Mouse (Mus musculus) MEL (cell line): ENCODE data around the gene Camta1. TPM values are rescaled to one million over a fixed set of nuclear protein-coding genes. Genes with fewer than 3 reads are reported as not detected.

Experiments used
- DNase-seq: peaks from one replicate; pipeline ENCODE4 v3.0.0; 2011; ENCODE audit warnings: low read depth, low spot score
- H3K27ac ChIP-seq: 2 replicates; pipeline ENCODE4 v1.5.1; 2012; ENCODE audit warnings: low read depth, mild to moderate bottlenecking, control low read depth, low read length, moderate library complexity; ENCODE audit not compliant: control insufficient read depth
- H3K27me3 ChIP-seq, 2 experiments: fragments of 150-350 bp in 1 of 2; sonication (generic) in 1 of 2; 2 replicates each; pipeline ENCODE4 v1.6.1; 2012; ENCODE audit warnings: low read length in 2 of 2, mild to moderate bottlenecking in 2 of 2, improper control_type of control experiment in 1 of 2, moderate library complexity in 1 of 2; ENCODE audit not compliant: insufficient read depth in 2 of 2, control insufficient read depth in 1 of 2
- H3K36me3 ChIP-seq, 2 experiments: 2 replicates each; pipeline ENCODE4 v1.6.1; 2012 to 2014; ENCODE audit warnings: low read length in 2 of 2, improper control_type of control experiment in 1 of 2, inconsistent platforms in 1 of 2, mild to moderate bottlenecking in 1 of 2; ENCODE audit not compliant: insufficient read depth in 2 of 2, control insufficient read depth in 1 of 2
- H3K4me1 ChIP-seq, 2 experiments: fragments of 150-350 bp in 1 of 2; sonication (generic) in 1 of 2; 2 replicates each; pipeline ENCODE4 v1.6.1; 2012; ENCODE audit warnings: low read length in 2 of 2, improper control_type of control experiment in 1 of 2, mild to moderate bottlenecking in 1 of 2; ENCODE audit not compliant: insufficient read depth in 2 of 2, control insufficient read depth in 1 of 2
- H3K4me3 ChIP-seq, 2 experiments: fragments of 150-350 bp in 1 of 2; sonication (generic) in 1 of 2; 2 replicates each; pipeline ENCODE4 v1.5.1; 2012; ENCODE audit warnings: low read depth in 2 of 2, low read length in 2 of 2, mild to moderate bottlenecking in 2 of 2, moderate library complexity in 2 of 2, control low read depth in 1 of 2, improper control_type of control experiment in 1 of 2; ENCODE audit not compliant: control insufficient read depth in 1 of 2, insufficient read depth in 1 of 2
- H3K79me2 ChIP-seq: 2 replicates; pipeline ENCODE4 v1.6.1; 2012; ENCODE audit warnings: mild to moderate bottlenecking, low read length, moderate library complexity; ENCODE audit not compliant: control insufficient read depth, poor library complexity, insufficient read depth
- H3K9ac ChIP-seq: 2 replicates; pipeline ENCODE4 v1.6.1; 2012; ENCODE audit warnings: low read depth, mild to moderate bottlenecking, control low read depth, low read length, moderate library complexity; ENCODE audit not compliant: control insufficient read depth, poor library complexity, severe bottlenecking
- H3K9me3 ChIP-seq: fragments of 150-350 bp; sonication (generic); replicated peaks from 2 replicates; pipeline ENCODE4 v1.6.1; 2012; ENCODE audit warnings: mild to moderate bottlenecking, low read length, improper control_type of control experiment, moderate library complexity; ENCODE audit not compliant: insufficient read depth
- CHD1 ChIP-seq: IDR thresholded peaks from 2 replicates; pipeline ENCODE4 v1.6.1; 2012; ENCODE audit warnings: low read depth, mild to moderate bottlenecking, inconsistent platforms, low read length, improper control_type of control experiment
- CHD2 ChIP-seq: IDR thresholded peaks from 2 replicates; pipeline ENCODE4 v1.6.1; 2011; ENCODE audit warnings: low read length, improper control_type of control experiment
- ELF1 ChIP-seq: IDR thresholded peaks from 2 replicates; pipeline ENCODE4 v1.6.1; 2014; ENCODE audit warnings: low read depth, mild to moderate bottlenecking, inconsistent platforms, low read length, improper control_type of control experiment, moderate library complexity
- ETS1 ChIP-seq: IDR thresholded peaks from 2 replicates; pipeline ENCODE4 v1.6.1; 2012; ENCODE audit warnings: low read depth, mild to moderate bottlenecking, inconsistent platforms, low read length, improper control_type of control experiment, moderate library complexity
- HCFC1 ChIP-seq: IDR thresholded peaks from 2 replicates; pipeline ENCODE4 v1.6.1; 2012; ENCODE audit warnings: low read depth, mild to moderate bottlenecking, inconsistent platforms, low read length, improper control_type of control experiment, moderate library complexity
- MAFK ChIP-seq: IDR thresholded peaks from 2 replicates; pipeline ENCODE4 v1.6.1; 2011; ENCODE audit warnings: low read depth, mild to moderate bottlenecking, low read length, improper control_type of control experiment, borderline replicate concordance
- MAX ChIP-seq: IDR thresholded peaks from 2 replicates; pipeline ENCODE4 v1.6.1; 2011; ENCODE audit warnings: low read length, improper control_type of control experiment
- MEF2A ChIP-seq: IDR thresholded peaks from 2 replicates; pipeline ENCODE4 v1.6.1; 2014; ENCODE audit warnings: low read depth, mild to moderate bottlenecking, inconsistent platforms, low read length, improper control_type of control experiment; ENCODE audit not compliant: poor library complexity, insufficient replicate concordance, severe bottlenecking; ENCODE audit errors: extremely low read depth
- MXI1 ChIP-seq: IDR thresholded peaks from 2 replicates; pipeline ENCODE4 v1.6.1; 2011; ENCODE audit warnings: mild to moderate bottlenecking, low read depth, low read length, improper control_type of control experiment
- MYC ChIP-seq: IDR thresholded peaks from 2 replicates; pipeline ENCODE4 v1.6.1; 2011; ENCODE audit warnings: low read depth, mild to moderate bottlenecking, low read length, improper control_type of control experiment, moderate library complexity
- NRF1 ChIP-seq: IDR thresholded peaks from 2 replicates; pipeline ENCODE4 v1.6.1; 2014; ENCODE audit warnings: low read depth, mild to moderate bottlenecking, inconsistent platforms, low read length, improper control_type of control experiment, moderate library complexity; ENCODE audit not compliant: poor library complexity, insufficient read depth, severe bottlenecking
- POLR2A ChIP-seq, 2 experiments: IDR thresholded peaks; 2 replicates each; pipeline ENCODE4 v1.6.1; 2011 to 2012; ENCODE audit warnings: low read length in 2 of 2, mild to moderate bottlenecking in 2 of 2, control low read depth in 1 of 2, improper control_type of control experiment in 1 of 2, low read depth in 1 of 2, moderate library complexity in 1 of 2; ENCODE audit not compliant: control insufficient read depth in 1 of 2, insufficient read depth in 1 of 2, poor library complexity in 1 of 2
- POLR2AphosphoS2 ChIP-seq: IDR thresholded peaks from 2 replicates; pipeline ENCODE4 v1.6.1; 2011; ENCODE audit warnings: low read length, improper control_type of control experiment
- SMC3 ChIP-seq: IDR thresholded peaks from 2 replicates; pipeline ENCODE4 v1.6.1; 2011; ENCODE audit warnings: low read depth, low read length, improper control_type of control experiment
- TAL1 ChIP-seq: IDR thresholded peaks from 2 replicates; pipeline ENCODE4 v1.6.1; 2012; ENCODE audit warnings: mild to moderate bottlenecking, inconsistent platforms, low read length, moderate library complexity, mixed read lengths
- UBTF ChIP-seq: IDR thresholded peaks from 2 replicates; pipeline ENCODE4 v1.6.1; 2012; ENCODE audit warnings: low read depth, mild to moderate bottlenecking, inconsistent platforms, low read length, improper control_type of control experiment, moderate library complexity, borderline replicate concordance; ENCODE audit not compliant: insufficient read depth
- USF2 ChIP-seq, 2 experiments: IDR thresholded peaks; 2 replicates each; pipeline ENCODE4 v1.6.1; 2011 to 2012; ENCODE audit warnings: improper control_type of control experiment in 2 of 2, low read length in 2 of 2, borderline replicate concordance in 1 of 2, inconsistent platforms in 1 of 2, low read depth in 1 of 2, mild to moderate bottlenecking in 1 of 2; ENCODE audit not compliant: insufficient read depth in 1 of 2
- ZC3H11A ChIP-seq: IDR thresholded peaks from 2 replicates; pipeline ENCODE4 v1.6.1; 2012; ENCODE audit warnings: low read depth, mild to moderate bottlenecking, inconsistent platforms, low read length, improper control_type of control experiment
- ZMIZ1 ChIP-seq: IDR thresholded peaks from 2 replicates; pipeline ENCODE4 v1.6.1; 2012; ENCODE audit warnings: low read depth, mild to moderate bottlenecking, inconsistent platforms, low read length, improper control_type of control experiment, moderate library complexity
- ZNF384 ChIP-seq: IDR thresholded peaks from 2 replicates; pipeline ENCODE4 v1.6.1; 2012; ENCODE audit warnings: low read depth, mild to moderate bottlenecking, inconsistent platforms, low read length, improper control_type of control experiment
- polyA plus RNA-seq, 2 experiments: library from polyadenylated mRNA; stranded (reverse) in 1 of 2; unstranded in 1 of 2; fragments of >175 nt in 1 of 2; fragments of >200 nt in 1 of 2; gene quantifications; 2 replicates each; pipeline versions ENCODE4 v1.2.1 to v1.2.4; 2012; ENCODE audit warnings: low replicate concordance in 2 of 2, low read depth in 1 of 2; ENCODE audit not compliant: insufficient read length in 2 of 2, insufficient read depth in 1 of 2, missing spikeins in 1 of 2
- total RNA-seq: library from RNA; depleted of rRNA; stranded (reverse); fragments of 300-350 nt; gene quantifications from 2 replicates; pipeline ENCODE4 v1.2.3, GENCODE M21; 2012

Camta1 gene
- total and polyA plus RNA-seq, 3 experiments: 28.2 to 87.5 TPM; not detected in 1

DNA sequence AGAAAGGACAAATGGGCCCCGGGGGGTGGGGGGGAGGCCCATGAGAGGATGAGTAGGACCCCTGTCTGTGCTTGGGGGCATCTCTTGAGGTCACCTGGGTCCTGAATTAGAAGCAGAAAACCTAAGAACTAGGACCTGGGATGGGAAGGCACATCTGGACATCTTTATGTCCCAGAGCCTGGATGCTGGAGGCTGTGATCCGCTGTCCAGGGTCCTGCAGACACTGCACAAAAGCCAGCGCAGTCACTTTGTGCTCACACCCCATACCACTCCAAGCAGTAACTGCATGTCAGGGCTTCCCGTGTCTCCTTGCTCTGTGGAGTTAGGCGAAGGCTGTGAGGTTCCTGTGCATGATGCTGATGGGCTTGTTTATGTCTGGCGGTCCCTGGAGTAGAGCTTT, 699.8 kb downstream of the Camta1 start:
- H3K4me3 ChIP-seq: no peak overlapping the region
- no peak overlapping the region for H3K27ac ChIP-seq
- H3K4me1 ChIP-seq: no peaks in the 10 kb centered on the region
- H3K9ac ChIP-seq: no peak overlapping the region
- no peaks in the 10 kb centered on the region for H3K79me2 ChIP-seq
- no peak for DNase-seq
- H3K9me3 ChIP-seq: no peaks in the 10 kb centered on the region
- TF ChIP-seq NRF1: no peak
- no peak for TF ChIP-seq POLR2AphosphoS2
- no peak for TF ChIP-seq MAX
- TF ChIP-seq SMC3: no peak
- no peak for TF ChIP-seq ZC3H11A
- TF ChIP-seq TAL1: no peak
- TF ChIP-seq MYC: no peak
- no peak for TF ChIP-seq HCFC1
- TF ChIP-seq POLR2A (IDR thresholded peaks at IDR 0.05; ENCODE audit: control insufficient read depth in 1 of 2, insufficient read depth in 1 of 2, low read depth in 1 of 2, low read length in 2 of 2, poor library complexity in 1 of 2): no peak
- H3K36me3 ChIP-seq: no peaks in the 10 kb centered on the region
- H3K27me3 ChIP-seq: no peaks in the 10 kb centered on the region

DNA sequence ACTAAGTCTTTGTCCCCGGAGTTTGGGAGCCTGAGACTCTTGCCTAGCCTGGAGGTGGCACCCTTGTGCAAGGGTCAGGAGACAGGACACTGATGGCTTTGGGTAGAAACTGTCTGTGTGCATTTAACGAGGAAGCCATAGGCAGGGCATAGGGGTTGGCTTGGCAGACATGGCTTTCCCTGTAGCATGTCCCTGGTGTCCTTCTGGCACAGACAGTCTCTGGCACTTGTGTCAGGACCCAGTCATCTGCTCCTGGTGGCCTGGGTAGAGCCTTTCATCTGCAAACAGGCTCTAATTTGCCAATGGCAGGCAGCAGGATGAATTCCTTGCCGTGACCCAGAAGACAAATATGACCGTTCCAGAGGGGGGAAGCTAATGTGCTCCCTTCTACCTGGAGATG, 700.7 kb downstream of the Camta1 start:
- no peaks in the 10 kb centered on the region for H3K79me2 ChIP-seq
- no peaks in the 10 kb centered on the region for H3K36me3 ChIP-seq
- H3K27me3 ChIP-seq: no peaks in the 10 kb centered on the region
- H3K9me3 ChIP-seq: no peaks in the 10 kb centered on the region
- no peak overlapping the region for H3K4me3 ChIP-seq
- H3K9ac ChIP-seq: no peak overlapping the region
- H3K27ac ChIP-seq: no peak overlapping the region
- H3K4me1 ChIP-seq: no peaks in the 10 kb centered on the region
- no peak for TF ChIP-seq ELF1
- no peak for TF ChIP-seq CHD2
- TF ChIP-seq ZMIZ1: no peak
- TF ChIP-seq ETS1: no peak
- TF ChIP-seq SMC3: no peak
- no peak for TF ChIP-seq ZNF384
- no peak for TF ChIP-seq MEF2A
- TF ChIP-seq POLR2A (IDR thresholded peaks at IDR 0.05; ENCODE audit: control insufficient read depth in 1 of 2, insufficient read depth in 1 of 2, low read depth in 1 of 2, low read length in 2 of 2, poor library complexity in 1 of 2): no peak
- TF ChIP-seq UBTF: no peak
- no peak for TF ChIP-seq NRF1
- no peak for TF ChIP-seq MAFK
- no peak for TF ChIP-seq USF2 (IDR thresholded peaks at IDR 0.05; ENCODE audit: borderline replicate concordance in 1 of 2, insufficient read depth in 1 of 2, low read depth in 1 of 2, low read length in 2 of 2)
- no peak for TF ChIP-seq CHD1
- TF ChIP-seq MXI1: no peak
- no peak for DNase-seq
